Mouse (Mus musculus) frontal cortex, adult (tissue): ENCODE data around the gene Il15ra.

ENCODE experiments used
- ATAC-seq: cut with Nextera tagmentation; 2 replicates; pipeline ENCODE4 v1.9.2; 2017; ENCODE audit warnings: mild to moderate bottlenecking, moderate library complexity, mixed read lengths; ENCODE audit not compliant: low TSS enrichment

Il15ra gene

DNA sequence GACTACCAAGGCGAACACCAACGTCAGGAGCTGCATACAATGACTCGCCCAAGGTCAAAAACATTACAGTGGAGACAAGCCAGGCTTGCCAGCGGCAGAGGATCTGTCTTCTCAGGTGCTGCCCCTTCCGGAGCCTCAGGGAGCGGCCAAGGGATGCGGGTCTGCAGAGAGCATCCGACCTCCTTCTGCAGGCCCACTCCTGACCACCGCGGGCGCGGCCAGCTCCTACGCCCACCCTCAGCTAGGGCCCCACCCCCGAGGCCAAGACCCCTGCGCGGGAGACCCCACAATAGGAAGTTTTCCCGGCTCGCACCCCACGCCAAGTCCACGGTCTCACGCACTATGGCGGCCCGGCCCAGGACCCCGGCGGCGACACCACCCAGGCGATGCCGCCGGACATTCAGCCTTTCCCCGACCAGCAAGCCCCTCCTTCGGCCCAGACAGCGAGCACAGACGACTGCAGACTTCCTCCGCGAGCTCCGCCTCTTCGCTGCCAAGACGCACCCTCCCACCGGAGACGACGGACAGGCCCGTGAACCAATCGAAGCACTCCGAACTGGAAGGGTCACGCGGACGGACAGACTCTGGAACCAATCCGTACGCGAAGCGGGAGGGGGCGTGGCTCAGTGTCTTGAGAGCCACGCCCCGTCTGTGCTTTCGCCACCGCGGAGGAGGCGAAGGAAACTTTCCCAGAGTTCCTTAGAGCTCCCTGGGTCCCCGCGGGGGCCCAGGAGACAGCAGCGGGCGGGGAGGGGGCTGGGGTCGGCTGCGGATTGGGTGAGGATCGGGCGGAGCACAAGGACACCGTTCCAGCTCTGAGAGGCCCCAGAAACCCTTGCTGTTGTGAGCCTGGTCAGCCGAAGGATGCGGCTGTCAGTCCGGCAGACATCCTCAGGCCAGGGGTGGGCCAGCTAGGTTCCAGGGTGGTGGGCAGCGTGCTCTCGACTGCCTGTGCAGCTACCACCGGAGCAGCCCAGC is 72.3 kb downstream of the Il15ra start, which contains the start of the genes Fbh1 and Ankrd16:
TSS of gene Fbh1 (minus strand) at position 492 of the 978 bp plus-strand sequence.
TSS of gene Ankrd16 (plus strand) at position 786 of the 978 bp plus-strand sequence.
- ATAC-seq: peak; percentile 87

DNA sequence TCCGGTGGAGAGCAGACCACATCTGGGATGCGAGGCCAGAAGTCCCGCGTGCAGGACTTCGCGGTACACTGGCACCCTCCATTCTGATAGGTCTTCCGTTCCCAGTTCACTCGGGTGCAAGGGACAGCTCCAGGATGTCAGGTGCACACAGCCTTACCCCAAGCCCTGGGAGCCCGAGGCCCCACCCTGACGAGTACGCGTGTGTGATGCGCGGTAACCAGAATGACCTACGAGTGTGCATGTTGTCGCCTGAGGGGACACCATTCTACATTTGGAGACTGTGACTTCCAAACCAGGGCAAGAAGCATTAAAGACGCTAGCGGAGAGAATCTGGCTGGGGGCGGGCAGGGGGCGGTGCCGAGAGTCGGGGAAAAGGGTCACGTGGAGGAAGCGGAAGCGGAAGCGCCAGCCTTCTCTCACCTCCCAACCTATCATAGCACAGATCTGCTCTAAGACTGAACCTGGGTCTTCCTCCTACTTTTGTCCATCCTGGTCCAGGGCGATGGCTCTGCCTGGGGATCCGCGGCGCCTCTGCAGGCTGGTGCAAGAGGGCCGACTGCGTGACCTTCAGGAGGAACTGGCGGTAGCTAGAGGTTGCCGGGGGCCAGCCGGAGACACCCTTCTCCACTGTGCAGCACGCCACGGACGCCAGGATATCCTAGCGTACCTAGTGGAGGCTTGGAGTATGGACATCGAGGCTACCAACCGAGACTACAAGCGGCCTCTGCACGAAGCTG is 73.2 kb downstream of the Il15ra start:
- ATAC-seq: peak; percentile 72
